Mouse (Mus musculus) limb, embryonic 11.5 days (tissue): ENCODE results near the gene Rwdd3. TPM values are rescaled to one million over a fixed set of nuclear protein-coding genes. Genes with fewer than 3 reads are reported as not detected.

ENCODE experiments used
- ATAC-seq: fragments of 200-750 bp; cut with Nextera tagmentation; 2 replicates; pipeline ENCODE4 v1.8.0; 2017; ENCODE audit warnings: low read depth; ENCODE audit not compliant: insufficient number of reproducible peaks, low FRiP score, low TSS enrichment
- DNase-seq: peaks from one replicate; pipeline ENCODE4 v3.0.0-alpha.2; 2015; ENCODE audit warnings: low spot score
- H3K27ac ChIP-seq: fragments of 300-500 bp; sonication (generic); replicated peaks from 2 replicates; pipeline ENCODE4 v1.5.1; 2014; ENCODE audit warnings: low read depth, mild to moderate bottlenecking, low read length
- H3K27me3 ChIP-seq: fragments of 300-500 bp; sonication (generic); 2 replicates; pipeline ENCODE4 v1.6.1; 2014; ENCODE audit warnings: mild to moderate bottlenecking, low read length, mixed read lengths; ENCODE audit not compliant: control insufficient read depth, insufficient read depth
- H3K36me3 ChIP-seq: fragments of 300-500 bp; sonication (generic); 2 replicates; pipeline ENCODE4 v1.6.1; 2014; ENCODE audit warnings: mild to moderate bottlenecking, low read length, moderate library complexity, mixed read lengths; ENCODE audit not compliant: control insufficient read depth, insufficient read depth
- H3K4me1 ChIP-seq: fragments of 300-500 bp; sonication (generic); 2 replicates; pipeline ENCODE4 v1.6.1; 2014; ENCODE audit warnings: low read length, mixed read lengths; ENCODE audit not compliant: control insufficient read depth, insufficient read depth
- H3K4me2 ChIP-seq: fragments of 300-500 bp; sonication (generic); 2 replicates; pipeline ENCODE4 v1.6.1; 2014; ENCODE audit warnings: low read depth, mild to moderate bottlenecking, moderate library complexity; ENCODE audit not compliant: severe bottlenecking
- H3K4me3 ChIP-seq: fragments of 300-500 bp; sonication (generic); 2 replicates; pipeline ENCODE4 v1.5.1; 2014; ENCODE audit warnings: low read depth, low read length
- H3K9ac ChIP-seq: fragments of 300-500 bp; sonication (generic); 2 replicates; pipeline ENCODE4 v1.6.1; 2014; ENCODE audit warnings: mild to moderate bottlenecking, low read length
- H3K9me3 ChIP-seq: fragments of 300-500 bp; sonication (generic); 2 replicates; pipeline ENCODE4 v1.6.1; 2016; ENCODE audit warnings: low read length; ENCODE audit not compliant: control insufficient read depth
- WGBS: fragments of 180-500 bp; shearing (Covaris S2); extraction: QIAGEN DNeasy Blood & Tissue Kit; methylation state at CpG from one replicate; pipeline ENCODE4 v1.1.7; 2014; 5-methylcytosine and 5-hydroxymethylcytosine counted together
- polyA plus RNA-seq: library from polyadenylated mRNA; unstranded; fragments of >200 nt; fragmentation: Nextera tagmentation; extraction: Ambion mirVana; gene quantifications from 2 replicates; pipeline ENCODE4 v1.2.1, GENCODE M21; 2014

Gene Rwdd3
- polyA plus RNA-seq, 1 experiment from 2014 or later, result 5.6 TPM

DNA sequence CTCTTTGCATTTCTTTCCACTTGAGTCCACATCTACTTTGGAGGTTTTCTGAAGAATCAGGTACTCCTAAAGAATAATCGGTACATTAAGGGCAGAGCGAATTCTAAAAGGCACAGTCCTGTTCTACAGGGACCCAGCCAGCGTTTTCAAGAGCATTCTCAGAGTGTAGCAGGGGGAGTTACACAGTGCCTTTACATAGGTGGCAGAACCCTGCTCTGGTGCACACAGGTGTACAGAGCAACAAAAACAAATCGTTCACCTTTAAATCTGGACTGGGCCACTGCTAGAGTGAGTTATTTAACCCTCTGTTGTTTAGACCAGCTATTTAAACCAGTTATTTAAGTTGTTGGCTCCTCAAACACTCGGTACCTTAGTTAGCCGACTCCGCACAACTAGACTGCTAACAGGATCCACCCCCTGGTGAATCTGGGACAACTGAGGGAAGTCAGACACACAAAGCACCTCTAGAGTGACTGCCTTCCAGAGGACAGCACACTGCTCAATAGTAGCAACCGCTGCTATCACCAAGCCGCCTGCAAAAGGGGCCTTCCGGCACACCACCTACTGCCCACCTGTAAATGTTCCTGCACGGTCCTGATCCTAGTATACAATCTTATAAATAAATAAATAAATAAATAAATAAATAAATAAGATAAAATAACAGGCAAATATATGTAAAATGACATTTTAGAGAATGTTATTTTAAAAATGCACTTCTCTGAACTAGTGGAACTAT lies 14.9 kb downstream of the Rwdd3 start:
- 63% methylated on average over 11 of the region's 11 CpGs for WGBS
- no peaks in the 10 kb centered on the region for H3K27me3 ChIP-seq
- H3K4me2 ChIP-seq, result no peak overlapping the region
- H3K36me3 ChIP-seq, result no peaks in the 10 kb centered on the region
- H3K9me3 ChIP-seq, result no peaks in the 10 kb centered on the region
- ATAC-seq (no peak), DNase-seq (no peak)
- H3K9ac ChIP-seq, result no peak overlapping the region
- H3K4me3 ChIP-seq, result no peak overlapping the region
- H3K27ac ChIP-seq, result no peak overlapping the region
- H3K4me1 ChIP-seq, result 0 out of 2 replicates have a peak, but pooled peaks cover 4% of the 10 kb centered on the region

DNA sequence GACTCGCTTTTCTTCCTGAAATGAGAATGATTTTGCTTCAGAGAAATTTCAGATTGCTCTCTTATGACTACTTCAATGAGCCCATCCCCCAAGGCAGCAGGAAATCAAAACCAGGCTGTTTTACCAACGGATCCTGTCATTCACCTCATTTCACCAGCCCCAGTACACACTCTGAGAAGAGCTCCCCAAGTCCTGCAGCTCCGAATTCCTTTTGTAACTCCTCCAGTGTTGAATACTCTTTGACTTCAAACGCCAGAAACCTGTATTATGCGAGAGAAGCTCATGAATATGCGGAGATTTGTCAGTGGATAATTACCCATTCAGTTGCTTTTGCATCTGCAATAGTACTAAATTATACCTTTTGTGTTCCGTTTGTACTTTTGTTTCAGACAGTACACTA lies 15.5 kb downstream of the Rwdd3 start:
- no peak overlapping the region for H3K4me2 ChIP-seq

DNA sequence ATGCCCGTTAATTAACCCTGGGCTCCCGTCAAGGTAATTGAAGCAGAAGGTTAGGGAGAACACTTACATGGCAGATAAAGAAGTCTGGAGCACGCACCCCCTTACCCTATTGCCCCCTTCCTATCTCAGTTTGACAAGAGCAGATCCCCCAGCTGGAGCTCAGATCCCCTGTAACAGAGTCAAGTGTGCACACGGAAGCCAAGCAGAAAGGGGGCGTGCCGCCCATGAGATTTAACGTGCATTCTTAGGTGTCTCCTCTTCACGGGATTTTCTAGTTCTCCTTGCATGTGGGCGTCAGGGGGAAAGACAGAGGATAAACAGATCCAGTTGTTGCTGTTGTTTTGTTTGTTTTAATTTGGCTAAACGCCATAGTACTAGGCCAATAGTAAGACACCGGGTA lies 37.6 kb downstream of the Rwdd3 start:
- Histone ChIP-seq H3K36me3 (no peaks in the 10 kb centered on the region), H3K4me3 (no peak overlapping the region), H3K27ac (no peak overlapping the region), H3K9ac (no peak overlapping the region), H3K9me3 (no peaks in the 10 kb centered on the region), H3K4me2 (no peak overlapping the region), H3K4me1 (no peaks in the 10 kb centered on the region), H3K27me3 (no peaks in the 10 kb centered on the region)
- no peak for ATAC-seq
- no peak for DNase-seq
- 85% methylated on average over 11 of the region's 11 CpGs for WGBS

More for the DNA sequence above, 15.5 kb downstream of the Rwdd3 start:
- ATAC-seq (no peak), DNase-seq (peak; percentile 48)
- H3K4me3 ChIP-seq, result no peak overlapping the region
- no peaks in the 10 kb centered on the region for H3K9me3 ChIP-seq
- H3K27me3 ChIP-seq, result no peaks in the 10 kb centered on the region
- 31% methylated on average over 7 of the region's 7 CpGs for whole genome bisulfite sequencing
- no peak overlapping the region for H3K9ac ChIP-seq
- no peak overlapping the region for H3K27ac ChIP-seq
- 0 out of 2 replicates have a peak, but pooled peaks cover 4% of the 10 kb centered on the region for H3K4me1 ChIP-seq
- H3K36me3 ChIP-seq, result no peaks in the 10 kb centered on the region

DNA sequence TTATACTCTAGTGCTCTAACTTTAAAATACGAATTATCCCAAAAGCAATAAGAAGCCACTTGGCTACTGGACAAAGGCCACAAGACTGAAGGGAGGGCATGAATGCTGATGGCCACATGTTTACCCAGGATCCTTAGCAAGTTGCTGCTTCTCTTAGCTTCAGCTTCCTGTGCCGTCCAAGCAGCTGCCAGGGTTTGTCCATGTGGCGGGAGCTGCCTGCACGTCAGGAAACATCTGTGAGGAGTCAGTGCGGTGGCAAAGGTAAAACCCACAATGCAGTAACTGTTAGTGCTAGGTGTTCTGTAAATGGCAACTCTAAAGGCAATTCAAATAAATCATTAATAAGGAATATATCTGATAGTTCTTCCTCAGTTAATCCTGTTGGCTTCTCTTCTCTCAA lies 38.5 kb downstream of the Rwdd3 start:
- Histone ChIP-seq H3K27ac (no peak overlapping the region), H3K9me3 (no peaks in the 10 kb centered on the region), H3K4me2 (no peak overlapping the region), H3K36me3 (no peaks in the 10 kb centered on the region), H3K27me3 (no peaks in the 10 kb centered on the region), H3K4me3 (no peak overlapping the region), H3K9ac (no peak overlapping the region), H3K4me1 (no peaks in the 10 kb centered on the region)
- 81% methylated on average over 5 of the region's 5 CpGs for WGBS
- no peak for ATAC-seq
- no peak for DNase-seq

DNA sequence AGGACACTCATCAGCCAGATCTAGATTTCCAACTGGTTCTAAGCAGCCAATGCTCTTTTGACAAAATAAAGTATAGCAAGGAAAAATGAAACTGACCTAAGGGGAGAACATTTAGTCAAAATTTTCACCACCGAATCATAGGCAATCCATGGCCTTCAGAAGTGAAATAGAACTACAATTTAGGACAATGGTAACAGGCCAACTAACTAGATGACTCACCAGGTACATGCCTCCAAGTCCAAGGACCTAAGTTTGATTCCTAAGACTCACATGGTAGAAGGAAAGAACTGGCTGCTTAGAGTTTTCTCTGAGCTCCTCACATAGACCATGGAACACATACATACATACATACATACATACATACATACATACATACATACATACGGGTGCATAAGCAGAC lies 44.3 kb downstream of the Rwdd3 start:
- Histone ChIP-seq H3K9ac (no peak overlapping the region), H3K9me3 (no peaks in the 10 kb centered on the region), H3K4me2 (no peak overlapping the region), H3K4me1 (no peaks in the 10 kb centered on the region), H3K27ac (no peak overlapping the region), H3K36me3 (no peaks in the 10 kb centered on the region), H3K4me3 (no peak overlapping the region), H3K27me3 (no peaks in the 10 kb centered on the region)
- ATAC-seq (no peak), DNase-seq (no peak)
- WGBS, result 91% methylated on average over 2 of the region's 2 CpGs

DNA sequence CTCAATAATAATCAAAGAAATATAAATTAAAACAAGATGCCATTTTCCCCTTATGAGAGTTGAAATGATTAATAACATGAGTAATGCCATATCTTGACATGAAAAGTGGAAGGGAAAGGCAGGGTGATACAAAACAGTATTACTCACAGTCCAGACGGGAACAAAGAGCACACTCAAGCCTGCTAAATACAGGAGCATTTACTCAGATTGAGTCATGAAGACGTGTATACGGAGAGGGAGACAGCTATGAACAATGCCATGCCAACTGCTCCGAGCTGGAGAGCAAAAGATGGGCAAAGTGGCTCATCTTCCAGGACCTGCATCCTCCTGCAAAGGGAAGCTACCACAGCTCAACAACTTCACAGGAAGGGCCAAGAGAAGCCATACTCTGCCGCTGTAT lies 45.0 kb downstream of the Rwdd3 start:
- Histone ChIP-seq H3K9ac (no peak overlapping the region), H3K4me1 (no peaks in the 10 kb centered on the region), H3K27me3 (no peaks in the 10 kb centered on the region), H3K9me3 (no peaks in the 10 kb centered on the region), H3K36me3 (no peaks in the 10 kb centered on the region), H3K27ac (no peak overlapping the region), H3K4me2 (no peak overlapping the region), H3K4me3 (no peak overlapping the region)
- 84% methylated on average over 5 of the region's 5 CpGs for WGBS
- ATAC-seq (no peak), DNase-seq (no peak)

DNA sequence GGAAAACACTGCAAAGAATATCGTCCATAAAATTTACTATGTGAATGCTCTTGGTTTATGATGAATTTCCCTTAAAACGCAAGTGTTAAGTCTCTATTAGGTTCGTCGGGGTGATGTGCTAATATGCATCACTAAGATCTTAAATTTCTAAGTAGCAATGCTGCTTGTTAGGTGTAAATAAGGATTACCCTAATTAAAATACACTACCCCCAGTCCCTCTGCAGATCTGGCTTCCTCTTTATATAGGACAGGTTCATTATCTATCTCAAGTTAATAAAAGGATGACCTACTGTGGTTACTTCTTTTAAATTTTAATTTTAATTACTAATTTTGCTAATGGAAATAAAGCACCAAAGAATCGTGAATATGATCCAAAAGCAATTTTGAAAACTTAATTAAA lies 50.4 kb downstream of the Rwdd3 start:
- ATAC-seq, result no peak
- Histone ChIP-seq H3K27ac (no peak overlapping the region), H3K9ac (no peak overlapping the region), H3K27me3 (no peaks in the 10 kb centered on the region), H3K4me2 (no peak overlapping the region), H3K9me3 (no peaks in the 10 kb centered on the region), H3K36me3 (no peaks in the 10 kb centered on the region), H3K4me1 (no peaks in the 10 kb centered on the region), H3K4me3 (no peak overlapping the region)
- WGBS, result 75% methylated on average over 5 of the region's 5 CpGs
- no peak for DNase-seq

DNA sequence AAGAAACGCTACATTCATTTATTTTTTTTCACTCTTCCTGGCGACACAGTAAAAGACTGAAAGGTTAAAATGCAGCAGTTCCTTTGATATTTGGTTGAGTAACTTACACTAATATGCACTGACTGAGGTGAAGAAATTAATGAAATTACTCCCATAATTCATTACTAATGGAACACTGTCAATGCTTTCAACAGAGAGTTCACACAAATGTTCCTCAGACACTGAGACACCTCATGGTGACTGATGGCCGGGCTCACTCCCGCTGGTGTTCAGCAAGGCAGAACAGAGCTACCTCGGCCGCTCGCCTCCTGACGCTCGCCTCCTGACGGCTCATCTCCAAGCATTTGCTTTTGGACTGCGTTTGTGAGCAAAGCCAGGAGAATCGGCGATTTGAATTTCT lies 54.9 kb downstream of the Rwdd3 start:
- Histone ChIP-seq H3K27ac (no peak overlapping the region), H3K27me3 (no peaks in the 10 kb centered on the region), H3K36me3 (no peaks in the 10 kb centered on the region), H3K9me3 (no peaks in the 10 kb centered on the region), H3K4me3 (no peak overlapping the region), H3K4me1 (no peaks in the 10 kb centered on the region), H3K9ac (no peak overlapping the region), H3K4me2 (no peak overlapping the region)
- ATAC-seq, result no peak
- WGBS, result 63% methylated on average over 13 of the region's 13 CpGs
- no peak for DNase-seq

DNA sequence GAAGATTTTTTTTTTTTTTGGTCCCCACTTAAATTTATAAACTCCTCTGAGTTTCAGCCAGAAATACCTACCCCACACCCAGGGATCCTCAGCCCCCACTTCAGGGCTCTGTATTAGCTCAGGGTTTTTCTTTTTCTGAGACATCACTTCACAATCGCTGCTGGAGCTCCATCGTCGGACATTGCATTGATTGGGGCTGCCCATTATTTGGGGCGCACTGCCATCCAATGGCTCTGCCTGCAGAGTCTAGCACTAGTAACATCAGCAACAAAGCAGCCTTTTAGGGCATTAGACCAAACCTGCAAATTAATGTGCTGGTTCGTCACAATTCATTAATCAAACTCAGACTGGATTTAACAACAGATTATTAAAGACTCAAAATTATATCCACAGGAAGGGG lies 55.4 kb downstream of the Rwdd3 start:
- Histone ChIP-seq H3K4me1 (no peaks in the 10 kb centered on the region), H3K27me3 (no peaks in the 10 kb centered on the region), H3K27ac (no peak overlapping the region), H3K4me3 (no peak overlapping the region), H3K9me3 (no peaks in the 10 kb centered on the region), H3K4me2 (no peak overlapping the region), H3K36me3 (no peaks in the 10 kb centered on the region), H3K9ac (no peak overlapping the region)
- DNase-seq (no peak), ATAC-seq (no peak)
- WGBS, result 69% methylated on average over 5 of the region's 5 CpGs
